Mouse (Mus musculus): ENCODE measurements at regions not wholly inside any gene's neighbourhood (a gene's known extent, or its start where the extent isn't known, plus 50 kb on each side); places are given as distances from the start of the nearest gene placed in this dataset.

DNA sequence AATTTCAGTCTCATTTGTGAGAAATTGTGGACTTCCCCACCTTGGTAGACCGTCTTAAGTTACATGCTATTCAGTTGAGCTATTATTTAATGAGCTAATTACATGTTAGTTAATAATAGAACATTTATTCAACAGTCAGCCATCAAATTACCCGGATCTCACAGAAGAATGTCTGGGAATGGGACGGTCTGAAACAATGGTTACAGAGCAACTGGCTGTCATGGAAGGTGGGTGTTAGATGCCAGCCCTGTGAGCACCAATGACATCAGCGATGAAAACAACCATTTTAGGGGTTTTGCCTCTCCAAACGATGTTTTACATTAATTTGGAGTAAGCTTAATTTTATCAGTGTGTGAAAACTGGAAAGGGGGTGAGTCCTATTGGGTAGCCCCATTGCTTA lies 281.7 kb downstream of the Tgfb2 start:
- TF ChIP-seq CTCF (IDR thresholded peaks at IDR 0.05; ENCODE audit: borderline replicate concordance, insufficient read depth, low read length) (no peak), POLR2A (IDR thresholded peaks at IDR 0.05; ENCODE audit: low read depth, low read length) (no peak)

Data from embryonic fibroblast, embryonic 13.5 days (primary cell).